Mouse (Mus musculus): ENCODE results near the gene Olfr1411. TPM values are rescaled to one million over a fixed set of nuclear protein-coding genes. Genes with fewer than 3 reads are reported as not detected.

Olfr1411 gene
- total and polyA plus RNA-seq, 3 experiments, result not detected

Other genes with a start within 250 kb of the Olfr1411 start
- gene Ndufa10, start 120.6 kb upstream of the Olfr1411 start, total RNA-seq (2012; rRNA removed), result 214 and 228 TPM in 2 replicates
- gene Ndufa10, start 120.6 kb upstream of the Olfr1411 start, polyA plus RNA-seq (2012; ENCODE audit: insufficient read depth in 1 of 2, insufficient read length in 2 of 2, low read depth in 1 of 2, low replicate concordance in 2 of 2, missing spikeins in 1 of 2), result 100 to 1,000 TPM; 533 to 873 TPM
- not detected in 2 replicates for gene Olfr1416, start 109.3 kb upstream of the Olfr1411 start, total RNA-seq (2012; rRNA removed)
- not detected for gene Olfr1416, start 109.3 kb upstream of the Olfr1411 start, polyA plus RNA-seq (2012; ENCODE audit: insufficient read depth in 1 of 2, insufficient read length in 2 of 2, low read depth in 1 of 2, low replicate concordance in 2 of 2, missing spikeins in 1 of 2)
- gene Olfr1415, start 98.3 kb upstream of the Olfr1411 start, total RNA-seq (2012; rRNA removed), result not detected in 2 replicates
- gene Olfr1415, start 98.3 kb upstream of the Olfr1411 start, polyA plus RNA-seq (2012; ENCODE audit: insufficient read depth in 1 of 2, insufficient read length in 2 of 2, low read depth in 1 of 2, low replicate concordance in 2 of 2, missing spikeins in 1 of 2), result not detected
- not detected in 2 replicates for gene Olfr1414, start 75.8 kb upstream of the Olfr1411 start, total RNA-seq (2012; rRNA removed)
- not detected for gene Olfr1414, start 75.8 kb upstream of the Olfr1411 start, polyA plus RNA-seq (2012; ENCODE audit: insufficient read depth in 1 of 2, insufficient read length in 2 of 2, low read depth in 1 of 2, low replicate concordance in 2 of 2, missing spikeins in 1 of 2)
- gene Olfr1413, start 23.1 kb upstream of the Olfr1411 start, total RNA-seq (2012; rRNA removed), result not detected in 2 replicates
- not detected for gene Olfr1413, start 23.1 kb upstream of the Olfr1411 start, polyA plus RNA-seq (2012; ENCODE audit: insufficient read depth in 1 of 2, insufficient read length in 2 of 2, low read depth in 1 of 2, low replicate concordance in 2 of 2, missing spikeins in 1 of 2)
- 0.03 TPM in 1 of 2 replicates, not detected in the other for gene Olfr1412, start 8.6 kb upstream of the Olfr1411 start, total RNA-seq (2012; rRNA removed)
- not detected for gene Olfr1412, start 8.6 kb upstream of the Olfr1411 start, polyA plus RNA-seq (2012; ENCODE audit: insufficient read depth in 1 of 2, insufficient read length in 2 of 2, low read depth in 1 of 2, low replicate concordance in 2 of 2, missing spikeins in 1 of 2)
- 0.07 TPM in 1 of 2 replicates, not detected in the other for gene Olfr1410, start 11.4 kb downstream of the Olfr1411 start, total RNA-seq (2012; rRNA removed)
- not detected for gene Olfr1410, start 11.4 kb downstream of the Olfr1411 start, polyA plus RNA-seq (2012; ENCODE audit: insufficient read depth in 1 of 2, insufficient read length in 2 of 2, low read depth in 1 of 2, low replicate concordance in 2 of 2, missing spikeins in 1 of 2)
- gene Olfr12, start 23.4 kb downstream of the Olfr1411 start, total RNA-seq (2012; rRNA removed), result not detected in 2 replicates
- not detected for gene Olfr12, start 23.4 kb downstream of the Olfr1411 start, polyA plus RNA-seq (2012; ENCODE audit: insufficient read depth in 1 of 2, insufficient read length in 2 of 2, low read depth in 1 of 2, low replicate concordance in 2 of 2, missing spikeins in 1 of 2)
- 550 and 618 TPM in 2 replicates for gene Cops9, start 47.6 kb downstream of the Olfr1411 start, total RNA-seq (2012; rRNA removed)
- 100 to 1,000 TPM in 1 of 2 experiments, not detected in 1; 377 TPM for gene Cops9, start 47.6 kb downstream of the Olfr1411 start, polyA plus RNA-seq (2012; ENCODE audit: insufficient read depth in 1 of 2, insufficient read length in 2 of 2, low read depth in 1 of 2, low replicate concordance in 2 of 2, missing spikeins in 1 of 2)
- 1.2 and 1.8 TPM in 2 replicates for gene Otos, start 54.4 kb downstream of the Olfr1411 start, total RNA-seq (2012; rRNA removed)
- gene Otos, start 54.4 kb downstream of the Olfr1411 start, polyA plus RNA-seq (2012; ENCODE audit: insufficient read depth in 1 of 2, insufficient read length in 2 of 2, low read depth in 1 of 2, low replicate concordance in 2 of 2, missing spikeins in 1 of 2), result 1 to 10 TPM in 1 of 2 experiments, not detected in 1; 6.3 TPM
- 0.16 and 0.23 TPM in 2 replicates for gene Gpc1, start 237.2 kb downstream of the Olfr1411 start, total RNA-seq (2012; rRNA removed)
- gene Gpc1, start 237.2 kb downstream of the Olfr1411 start, polyA plus RNA-seq (2012; ENCODE audit: insufficient read depth in 1 of 2, insufficient read length in 2 of 2, low read depth in 1 of 2, low replicate concordance in 2 of 2, missing spikeins in 1 of 2), result 1 to 10 TPM in 1 of 2 experiments, not detected in 1; 3.6 TPM